Mouse (Mus musculus) forebrain, embryonic 13.5 days (tissue): ENCODE results near the gene Etnk2. TPM values are rescaled to one million over a fixed set of nuclear protein-coding genes. Genes with fewer than 3 reads are reported as not detected.

Experiments
- ATAC-seq: fragments of 200-750 bp; cut with Nextera tagmentation; 2 replicates; pipeline ENCODE4 v1.8.0; 2017
- H3K27ac ChIP-seq: fragments of 300-500 bp; sonication (generic); 2 replicates; pipeline ENCODE4 v1.5.1; 2015; ENCODE audit warnings: inconsistent platforms, mild to moderate bottlenecking, moderate library complexity
- H3K27me3 ChIP-seq: fragments of 300-500 bp; sonication (generic); 2 replicates; pipeline ENCODE4 v1.6.1; 2015; ENCODE audit warnings: mild to moderate bottlenecking, inconsistent platforms
- H3K36me3 ChIP-seq: fragments of 300-500 bp; sonication (generic); 2 replicates; pipeline ENCODE4 v1.6.1; 2015; ENCODE audit warnings: mild to moderate bottlenecking, inconsistent platforms; ENCODE audit not compliant: poor library complexity, severe bottlenecking
- H3K4me1 ChIP-seq: fragments of 300-500 bp; sonication (generic); 2 replicates; pipeline ENCODE4 v1.6.1; 2015; ENCODE audit warnings: inconsistent platforms
- H3K4me2 ChIP-seq: fragments of 300-500 bp; sonication (generic); 2 replicates; pipeline ENCODE4 v1.6.1; 2015; ENCODE audit warnings: inconsistent platforms, mild to moderate bottlenecking, moderate library complexity
- H3K4me3 ChIP-seq: fragments of 300-500 bp; sonication (generic); 2 replicates; pipeline ENCODE4 v1.5.1; 2015; ENCODE audit warnings: mild to moderate bottlenecking, inconsistent platforms
- H3K9ac ChIP-seq: fragments of 300-500 bp; sonication (generic); 2 replicates; pipeline ENCODE4 v1.6.1; 2015; ENCODE audit warnings: mild to moderate bottlenecking, inconsistent platforms
- H3K9me3 ChIP-seq: fragments of 300-500 bp; sonication (generic); replicated peaks from 2 replicates; pipeline ENCODE4 v1.6.1; 2016; ENCODE audit warnings: inconsistent platforms
- WGBS: fragments of 180-500 bp; shearing (Covaris S2); methylation state at CpG from one replicate; pipeline ENCODE4 v1.1.7; 2015; 5-methylcytosine and 5-hydroxymethylcytosine counted together
- polyA plus RNA-seq: library from polyadenylated mRNA; unstranded; fragments of >200 nt; fragmentation: Nextera tagmentation; extraction: Ambion mirVana; gene quantifications from 2 replicates; pipeline ENCODE4 v1.2.1, GENCODE M21; 2015

Gene Etnk2
- polyA plus RNA-seq, 1 experiment from 2014 or later, result 2.9 TPM

DNA sequence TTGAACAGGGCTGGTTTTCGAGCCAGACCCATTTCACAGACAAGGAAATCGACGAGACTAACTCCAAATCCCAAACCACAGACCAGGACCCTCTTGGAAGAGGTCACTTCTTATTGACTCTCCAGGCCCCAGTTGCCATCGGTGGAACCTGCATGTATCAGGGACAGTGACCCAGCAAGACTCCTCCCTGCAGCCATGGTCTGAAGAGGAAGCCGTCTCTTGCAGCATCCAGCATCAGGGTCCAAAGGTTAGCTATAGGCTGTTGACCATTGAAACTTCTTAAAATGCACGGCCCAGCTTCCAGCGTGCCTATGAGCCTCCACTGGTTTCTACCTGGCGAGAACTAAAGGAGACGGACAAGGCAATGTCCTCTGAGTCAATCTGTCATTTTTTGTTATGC is 46.4 kb downstream of the Etnk2 start:
- no peaks in the 10 kb centered on the region for H3K27me3 ChIP-seq
- ATAC-seq, result no peak
- WGBS, result 79% methylated on average over 9 of the region's 9 CpGs
- H3K9ac ChIP-seq, result no peak overlapping the region
- no peak overlapping the region for H3K4me2 ChIP-seq
- no peak overlapping the region for H3K4me3 ChIP-seq
- peaks cover 17% of the 10 kb centered on the region for H3K4me1 ChIP-seq
- no peak overlapping the region for H3K27ac ChIP-seq
- H3K9me3 ChIP-seq, result no peaks in the 10 kb centered on the region
- H3K36me3 ChIP-seq, result no peaks in the 10 kb centered on the region

DNA sequence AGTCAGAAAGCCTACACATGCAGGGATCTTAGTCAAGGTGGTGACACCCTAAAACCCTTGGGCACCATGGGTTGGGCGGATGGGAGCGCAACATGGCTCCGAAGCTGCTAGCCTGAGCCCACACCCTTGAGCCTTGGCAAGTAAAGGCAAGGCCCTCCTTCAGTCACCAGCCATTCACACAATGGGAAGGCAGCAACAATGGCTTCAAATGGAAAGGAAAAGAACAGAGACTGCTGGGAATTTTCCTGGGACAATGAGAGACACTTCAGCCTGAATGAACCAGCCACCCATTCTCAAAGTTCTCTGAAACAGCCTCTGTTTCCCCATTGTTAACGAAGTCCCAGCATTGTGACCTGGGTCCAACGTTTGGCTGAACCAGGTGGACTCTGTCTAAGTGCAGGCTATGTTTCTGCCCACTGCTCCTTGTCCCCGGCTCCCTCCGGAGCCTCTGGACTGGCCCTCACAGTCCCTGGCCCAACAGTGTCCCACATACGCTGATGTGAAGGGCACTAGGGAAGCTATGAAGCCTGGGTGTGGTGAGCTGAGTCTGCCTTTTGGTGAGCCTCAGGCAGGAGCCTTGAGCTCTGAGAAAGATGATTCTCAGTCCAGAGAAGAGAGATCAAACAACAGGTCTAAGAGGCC is 48.3 kb downstream of the Etnk2 start:
- no peak overlapping the region for H3K4me3 ChIP-seq
- WGBS, result 48% methylated on average over 8 of the region's 8 CpGs
- no peaks in the 10 kb centered on the region for H3K27me3 ChIP-seq
- H3K27ac ChIP-seq, result no peak overlapping the region
- H3K4me1 ChIP-seq, result peaks cover 29% of the 10 kb centered on the region
- no peaks in the 10 kb centered on the region for H3K36me3 ChIP-seq
- no peak overlapping the region for H3K9ac ChIP-seq
- ATAC-seq, result no peak
- no peaks in the 10 kb centered on the region for H3K9me3 ChIP-seq
- no peak overlapping the region for H3K4me2 ChIP-seq

DNA sequence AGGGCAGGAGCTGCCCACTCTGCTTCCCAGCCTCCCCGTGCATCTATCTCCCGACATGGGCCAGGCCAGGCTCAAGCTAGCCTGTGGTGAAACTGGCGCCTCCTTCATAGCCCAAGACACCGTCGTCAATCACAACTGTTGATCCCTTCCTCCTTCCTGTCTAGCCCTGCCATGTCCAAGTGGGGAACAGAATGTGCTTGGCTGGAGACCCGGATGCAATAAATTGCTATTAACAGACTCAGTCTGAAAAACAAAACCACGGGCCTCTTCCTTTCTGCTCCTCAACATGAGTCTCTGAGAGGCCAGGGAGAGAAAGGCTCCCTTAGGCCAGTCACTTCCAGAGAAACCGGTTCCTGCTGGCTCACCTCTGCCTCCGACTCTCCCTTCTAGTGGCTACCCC is 49.6 kb downstream of the Etnk2 start:
- no peaks in the 10 kb centered on the region for H3K36me3 ChIP-seq
- H3K27ac ChIP-seq, result no peak overlapping the region
- WGBS, result 87% methylated on average over 9 of the region's 9 CpGs
- H3K9me3 ChIP-seq, result no peaks in the 10 kb centered on the region
- no peak for ATAC-seq
- H3K27me3 ChIP-seq, result no peaks in the 10 kb centered on the region
- no peak overlapping the region for H3K9ac ChIP-seq
- no peak overlapping the region for H3K4me2 ChIP-seq
- H3K4me3 ChIP-seq, result no peak overlapping the region
- H3K4me1 ChIP-seq, result peaks cover 33% of the 10 kb centered on the region

DNA sequence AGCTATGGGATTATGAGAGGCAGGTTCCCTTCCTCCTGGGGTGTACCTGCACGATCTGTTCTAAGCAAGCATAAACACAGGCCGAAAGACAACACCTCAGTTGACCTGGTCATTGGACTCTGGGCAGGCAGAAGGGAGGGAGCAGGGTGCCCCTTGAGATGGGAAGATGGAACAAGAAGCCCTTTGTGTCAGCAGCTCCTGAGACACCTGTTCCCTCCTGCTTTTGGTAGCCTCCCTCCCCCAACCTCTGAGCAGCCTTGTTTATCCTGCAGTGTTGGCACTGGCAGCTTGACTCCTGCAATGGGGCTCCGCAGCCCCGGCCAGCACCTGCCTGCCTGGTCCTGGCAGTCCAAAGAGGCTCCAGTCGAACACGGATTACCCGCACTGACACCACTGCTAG is 51.7 kb downstream of the Etnk2 start:
- Histone ChIP-seq H3K27me3 (no peaks in the 10 kb centered on the region), H3K9ac (no peak overlapping the region), H3K4me2 (no peak overlapping the region), H3K27ac (no peak overlapping the region; the same call in 1 of the 2 replicates), H3K9me3 (no peaks in the 10 kb centered on the region), H3K36me3 (no peaks in the 10 kb centered on the region), H3K4me1 (peaks cover 37% of the 10 kb centered on the region), H3K4me3 (no peak overlapping the region)
- ATAC-seq, result no peak
- 56% methylated on average over 7 of the region's 7 CpGs for whole genome bisulfite sequencing

DNA sequence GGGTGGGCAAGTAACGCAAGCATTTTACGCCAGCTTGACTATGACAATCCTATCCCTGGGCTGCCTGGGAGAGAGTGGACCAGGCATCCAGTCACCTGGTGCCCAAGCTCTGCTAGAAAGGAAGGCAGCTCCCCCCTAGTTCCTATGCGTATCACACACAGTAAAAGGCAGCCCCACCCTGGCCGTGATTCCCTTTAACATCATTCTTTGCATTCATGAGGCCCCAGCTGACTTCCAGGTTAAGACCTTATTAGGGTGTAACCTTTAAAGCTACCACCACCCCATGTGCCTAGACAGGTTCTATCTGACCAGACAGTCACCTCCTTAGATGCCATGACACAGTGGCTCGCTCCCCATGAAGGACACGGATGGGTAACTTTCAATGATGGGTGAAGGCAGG is 52.1 kb downstream of the Etnk2 start:
- 73% methylated on average over 6 of the region's 6 CpGs for WGBS
- no peak for ATAC-seq
- H3K4me2 ChIP-seq, result no peak overlapping the region
- H3K4me1 ChIP-seq, result peaks cover 37% of the 10 kb centered on the region
- no peak overlapping the region for H3K4me3 ChIP-seq
- H3K9ac ChIP-seq, result no peak overlapping the region
- no peaks in the 10 kb centered on the region for H3K9me3 ChIP-seq
- no peaks in the 10 kb centered on the region for H3K36me3 ChIP-seq
- no peaks in the 10 kb centered on the region for H3K27me3 ChIP-seq
- H3K27ac ChIP-seq, result no peak overlapping the region; the same call in 1 of the 2 replicates

DNA sequence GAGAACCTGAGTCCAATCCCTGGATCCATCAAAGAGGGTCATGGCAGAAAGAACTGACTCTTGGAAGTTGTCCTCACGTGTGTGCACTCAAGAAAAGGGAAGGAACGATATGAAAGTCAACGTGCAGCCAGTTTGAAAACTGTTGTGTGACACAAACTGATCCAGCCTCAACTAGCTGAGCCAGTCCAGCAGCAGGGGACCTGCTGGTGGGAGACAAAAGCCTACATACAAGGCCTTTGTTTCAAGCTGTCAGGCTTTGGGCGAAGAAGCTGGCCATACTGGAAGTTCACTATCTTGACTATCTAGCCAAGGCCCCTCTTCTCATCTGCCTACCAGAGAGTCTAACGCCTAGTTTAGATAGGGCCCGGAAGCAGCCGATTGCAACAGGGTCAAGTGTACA is 53.1 kb downstream of the Etnk2 start:
- Histone ChIP-seq H3K4me1 (peaks cover 40% of the 10 kb centered on the region), H3K9me3 (no peaks in the 10 kb centered on the region), H3K4me3 (no peak overlapping the region), H3K9ac (no peak overlapping the region), H3K36me3 (no peaks in the 10 kb centered on the region), H3K4me2 (no peak overlapping the region), H3K27ac (no peak overlapping the region), H3K27me3 (no peaks in the 10 kb centered on the region)
- ATAC-seq, result no peak
- 92% methylated on average over 7 of the region's 7 CpGs for WGBS

DNA sequence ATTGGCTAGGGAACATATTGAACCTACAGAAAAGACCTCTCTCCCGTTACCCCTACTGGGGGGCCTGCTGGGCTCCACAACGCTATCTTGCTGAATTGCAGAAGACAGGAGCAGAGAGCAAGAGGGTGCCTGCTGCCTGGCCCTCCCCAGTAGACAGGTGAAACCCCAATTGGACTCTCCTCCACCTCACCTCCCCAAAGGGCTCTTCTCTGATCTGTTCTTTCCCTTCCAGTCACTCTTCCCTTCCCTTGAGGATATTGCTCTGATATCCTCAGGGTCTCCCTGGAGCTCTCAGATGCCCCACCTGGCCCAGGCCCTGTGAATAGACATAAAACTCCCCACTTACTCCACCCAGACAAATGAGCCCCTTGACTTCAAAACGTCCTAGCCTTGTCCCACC is 53.7 kb downstream of the Etnk2 start:
- H3K9me3 ChIP-seq, result no peaks in the 10 kb centered on the region
- no peak overlapping the region for H3K27ac ChIP-seq
- no peaks in the 10 kb centered on the region for H3K27me3 ChIP-seq
- H3K4me2 ChIP-seq, result no peak overlapping the region
- H3K4me3 ChIP-seq, result no peak overlapping the region
- no peaks in the 10 kb centered on the region for H3K36me3 ChIP-seq
- ATAC-seq, result no peak
- 74% methylated on average over 3 of the region's 3 CpGs for WGBS
- no peak overlapping the region for H3K9ac ChIP-seq
- peaks cover 41% of the 10 kb centered on the region for H3K4me1 ChIP-seq

DNA sequence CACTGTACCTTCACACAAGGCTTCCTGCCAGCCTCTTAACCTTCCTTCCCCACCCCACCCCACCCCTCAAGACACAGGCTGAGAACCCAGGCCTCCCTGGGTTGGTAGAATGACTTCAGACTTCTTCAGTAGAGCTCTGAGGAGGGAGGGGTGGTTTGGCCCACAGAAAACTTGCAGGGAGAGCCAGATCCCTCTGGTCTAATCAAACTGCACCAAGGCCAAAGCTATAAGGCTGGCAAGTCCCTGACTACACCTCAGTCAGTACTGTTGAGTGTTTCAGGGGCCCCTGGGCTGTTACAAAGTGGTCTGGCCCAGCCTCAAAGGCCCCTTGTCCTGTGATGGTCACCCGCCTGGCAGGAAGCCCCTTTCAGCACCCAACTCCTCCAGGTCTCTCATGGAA is 54.2 kb downstream of the Etnk2 start:
- ATAC-seq, result no peak
- WGBS, result 79% methylated on average over 1 of the region's 1 CpGs
- no peak overlapping the region for H3K4me3 ChIP-seq
- no peaks in the 10 kb centered on the region for H3K27me3 ChIP-seq
- no peak overlapping the region for H3K27ac ChIP-seq
- peaks cover 46% of the 10 kb centered on the region for H3K4me1 ChIP-seq
- no peaks in the 10 kb centered on the region for H3K9me3 ChIP-seq
- H3K9ac ChIP-seq, result no peak overlapping the region
- no peaks in the 10 kb centered on the region for H3K36me3 ChIP-seq
- H3K4me2 ChIP-seq, result peak overlapping the region; percentile 62; the same call in 1 of the 2 replicates

DNA sequence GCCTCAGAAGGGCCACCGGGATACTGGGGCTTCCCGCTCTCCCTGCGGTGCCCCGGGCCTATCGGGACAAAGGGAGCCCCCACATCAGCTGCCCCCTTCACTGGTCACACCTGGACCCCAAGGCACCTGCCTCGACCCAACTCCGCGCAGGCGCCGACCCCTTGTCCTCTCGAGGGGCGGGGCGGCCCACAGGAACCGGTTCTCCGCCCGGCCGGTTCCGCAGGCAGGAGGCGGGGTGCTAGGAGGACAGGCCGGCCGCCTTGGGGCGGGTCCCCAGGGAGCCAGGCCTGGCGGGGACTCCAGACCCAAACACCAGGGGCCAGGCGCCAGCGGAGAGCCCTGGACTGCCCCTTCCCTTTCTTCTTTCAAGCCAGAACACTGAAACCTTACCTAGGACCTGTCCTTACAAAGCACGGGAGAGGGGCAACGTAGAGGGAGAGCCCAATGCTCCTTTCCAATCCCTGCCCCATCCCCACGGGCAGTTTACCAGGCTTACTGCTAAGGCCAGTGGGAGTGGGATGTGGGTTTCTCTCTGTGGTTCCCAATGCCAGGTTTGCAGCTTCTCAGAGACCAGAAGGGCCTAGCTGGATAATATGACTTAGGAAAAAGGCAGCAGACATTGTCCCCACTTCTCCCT is 54.9 kb downstream of the Etnk2 start:
- no peak overlapping the region for H3K27ac ChIP-seq
- no peaks in the 10 kb centered on the region for H3K27me3 ChIP-seq
- ATAC-seq, result no peak
- WGBS, result 14% methylated on average over 28 of the region's 28 CpGs
- H3K9ac ChIP-seq, result peak overlapping the region; percentile 62
- no peaks in the 10 kb centered on the region for H3K36me3 ChIP-seq
- no peaks in the 10 kb centered on the region for H3K9me3 ChIP-seq
- peaks cover 50% of the 10 kb centered on the region for H3K4me1 ChIP-seq
- H3K4me3 ChIP-seq, result peak overlapping the region; percentile 33
- H3K4me2 ChIP-seq, result peak overlapping the region; percentile 62

DNA sequence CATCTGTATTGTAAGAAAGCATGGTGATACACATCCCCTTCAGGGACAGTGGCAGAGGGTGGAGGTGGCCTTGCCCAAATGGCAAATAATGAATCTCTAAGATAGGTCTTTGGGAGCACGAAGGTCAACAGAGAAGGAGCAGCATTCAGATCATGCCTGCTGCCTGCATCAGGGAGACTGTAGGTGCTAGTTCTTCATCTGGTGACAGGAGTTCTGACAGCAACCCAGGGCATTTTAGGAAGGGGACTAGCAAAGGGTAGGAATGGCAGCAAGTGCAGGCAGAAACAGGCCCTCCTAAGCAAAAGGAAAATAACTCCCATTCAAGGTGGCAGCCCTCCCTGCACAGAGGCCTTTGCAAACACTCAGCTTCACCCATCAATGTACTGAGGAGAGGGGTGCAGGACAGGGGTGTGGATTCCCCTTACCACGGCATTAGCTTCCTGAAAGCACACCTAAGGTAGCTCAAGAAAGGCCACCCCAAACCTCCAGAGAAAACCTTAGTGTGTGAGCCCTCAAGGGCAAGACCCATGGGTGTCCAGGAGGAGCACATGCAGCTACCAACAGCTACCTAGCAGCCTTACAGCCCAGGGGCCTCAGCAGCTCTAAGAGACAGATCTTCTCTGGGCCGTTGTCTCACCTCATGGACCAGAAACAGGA is 55.9 kb downstream of the Etnk2 start:
- WGBS, result 79% methylated on average over 3 of the region's 3 CpGs
- ATAC-seq, result no peak
- no peaks in the 10 kb centered on the region for H3K9me3 ChIP-seq
- no peak overlapping the region for H3K4me3 ChIP-seq
- H3K27ac ChIP-seq, result no peak overlapping the region
- peaks cover 50% of the 10 kb centered on the region for H3K4me1 ChIP-seq
- no peaks in the 10 kb centered on the region for H3K36me3 ChIP-seq
- H3K4me2 ChIP-seq, result no peak overlapping the region
- H3K27me3 ChIP-seq, result no peaks in the 10 kb centered on the region
- H3K9ac ChIP-seq, result no peak overlapping the region

DNA sequence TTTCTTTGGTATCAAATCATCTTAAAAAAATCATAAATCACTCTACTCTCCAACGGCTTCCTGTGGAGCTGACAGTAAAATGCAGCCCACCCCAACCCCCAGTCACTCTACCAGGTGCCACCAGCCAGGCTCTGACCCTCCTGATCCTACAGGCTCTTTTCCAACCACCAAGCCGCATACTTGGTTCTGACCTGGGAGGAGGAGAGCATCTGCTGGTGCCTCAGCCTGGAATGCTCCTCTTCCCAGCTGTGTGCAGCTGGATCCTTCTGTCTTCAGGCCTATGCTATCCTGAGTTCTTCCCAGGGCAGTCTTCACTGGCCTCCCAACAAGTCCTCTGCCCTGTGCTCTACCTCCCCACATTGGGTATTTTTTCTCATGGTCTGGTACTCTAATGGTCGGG is 57.1 kb downstream of the Etnk2 start:
- H3K9ac ChIP-seq, result no peak overlapping the region
- no peak overlapping the region for H3K4me3 ChIP-seq
- H3K4me2 ChIP-seq, result no peak overlapping the region
- ATAC-seq, result no peak
- H3K9me3 ChIP-seq, result no peaks in the 10 kb centered on the region
- no peak overlapping the region for H3K27ac ChIP-seq
- WGBS, result 72% methylated on average over 3 of the region's 3 CpGs
- no peaks in the 10 kb centered on the region for H3K27me3 ChIP-seq
- peaks cover 43% of the 10 kb centered on the region for H3K4me1 ChIP-seq
- no peaks in the 10 kb centered on the region for H3K36me3 ChIP-seq

DNA sequence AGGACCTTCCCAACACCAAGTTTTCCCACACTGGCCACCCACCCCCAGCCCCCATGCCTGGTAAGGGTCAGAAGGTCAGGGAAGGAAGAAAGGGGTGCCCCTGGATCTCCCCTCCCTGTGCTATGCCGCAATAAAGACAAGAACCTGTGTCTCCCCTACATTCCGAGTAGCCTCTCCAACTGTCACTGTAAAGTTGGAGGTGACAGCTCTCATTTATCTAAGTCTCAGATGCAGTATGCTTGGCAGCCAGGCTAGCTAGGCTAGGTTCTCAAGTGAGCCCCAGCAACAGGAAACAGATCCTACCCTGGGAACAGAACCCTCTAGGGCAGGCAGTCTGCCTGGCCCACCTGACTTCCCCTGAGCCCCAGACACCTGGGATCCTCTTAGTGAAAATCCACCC is 57.7 kb downstream of the Etnk2 start:
- no peaks in the 10 kb centered on the region for H3K27me3 ChIP-seq
- no peaks in the 10 kb centered on the region for H3K9me3 ChIP-seq
- H3K27ac ChIP-seq, result no peak overlapping the region
- peak overlapping the region; percentile 100; the same call in 1 of the 2 replicates for H3K4me2 ChIP-seq
- no peak overlapping the region for H3K4me3 ChIP-seq
- H3K4me1 ChIP-seq, result peaks cover 38% of the 10 kb centered on the region
- 63% methylated on average over 2 of the region's 2 CpGs for WGBS
- no peak for ATAC-seq
- no peaks in the 10 kb centered on the region for H3K36me3 ChIP-seq
- no peak overlapping the region for H3K9ac ChIP-seq
